Mouse (Mus musculus) granulocyte monocyte progenitor cell, adult 5-6 weeks (primary cell): ENCODE results near the gene Fgfr2. TPM values are rescaled to one million over a fixed set of nuclear protein-coding genes. Genes with fewer than 3 reads are reported as not detected.

Experiments used
- ATAC-seq: replicated peaks from 2 replicates; pipeline ENCODE4 v1.8.0; 2016; ENCODE audit warnings: mild to moderate bottlenecking, moderate TSS enrichment, inconsistent platforms; ENCODE audit not compliant: poor library complexity, severe bottlenecking
- total RNA-seq, 2 experiments: library from RNA; stranded (forward) in 1 of 2; stranded (reverse) in 1 of 2; fragments of 200-712, 200-1000 nt in 1 of 2; fragments of >200 nt in 1 of 2; fragmentation: Nextera tagmentation in 1 of 2; gene quantifications; 2 replicates each; pipeline ENCODE4 v1.2.3; 2014 to 2017

The Fgfr2 gene
- total RNA-seq, 2 experiments from 2014 or later: not detected

DNA sequence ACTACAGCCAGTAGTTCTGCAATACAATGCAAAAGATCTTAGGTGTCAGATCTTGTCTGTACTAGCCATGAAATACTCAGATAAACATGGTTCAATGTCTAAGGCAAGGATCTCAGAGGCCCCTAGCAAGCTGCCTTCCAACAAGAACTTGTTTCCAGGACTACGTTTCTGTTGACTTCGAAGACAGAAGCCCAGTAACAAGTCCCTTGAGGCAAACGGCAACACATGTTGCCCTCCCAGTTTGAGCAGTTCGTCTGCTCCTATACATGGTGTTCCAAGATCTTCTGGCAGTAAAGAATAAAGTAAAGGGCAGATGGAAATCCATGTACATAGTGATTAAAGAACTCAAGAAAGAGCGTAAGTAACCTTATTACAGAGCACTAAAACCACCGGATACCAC, 269.8 kb downstream of the Fgfr2 start:
- ATAC-seq: no peak

DNA sequence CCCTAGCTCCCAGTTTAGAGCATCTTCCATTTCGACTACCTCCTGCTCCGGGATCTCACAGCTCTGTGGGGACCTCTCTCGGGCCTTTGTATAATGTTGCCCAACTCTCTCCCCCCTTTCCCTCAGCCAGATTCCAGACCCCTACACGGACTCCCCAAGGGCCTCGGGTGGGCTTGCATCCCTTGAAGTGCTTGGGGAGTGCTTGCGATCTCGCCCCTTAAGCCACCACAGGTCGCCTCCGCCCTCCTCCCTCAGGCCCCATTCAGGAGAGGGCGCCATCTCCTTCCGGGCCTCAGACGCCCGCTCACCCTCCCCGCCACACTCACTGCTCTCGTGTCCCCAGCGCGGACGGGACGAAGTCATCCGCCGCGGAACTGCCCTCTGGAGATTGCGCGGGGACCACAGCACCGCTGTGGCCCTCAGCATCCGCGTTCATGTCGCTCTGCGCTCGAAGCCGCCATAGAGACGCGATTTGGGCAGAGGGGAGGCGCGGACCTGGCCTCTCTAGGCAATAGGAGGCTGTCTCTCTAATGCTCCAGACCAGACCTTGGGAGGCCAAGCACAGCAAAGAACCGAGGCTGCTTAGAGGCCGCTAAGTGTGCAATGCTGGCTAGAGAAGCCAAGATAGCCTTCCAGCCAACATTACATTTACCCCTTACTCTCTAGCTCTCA, 270.8 kb downstream of the Fgfr2 start, which contains the start of gene Eef1akmt2:
Eef1akmt2 (minus strand) TSS at position 501 of the 672 bp plus-strand sequence.
- ATAC-seq: peak; percentile 97

GRCm38 (mm10) chr7:132843152-132843551, 280.0 kb downstream of the Fgfr2 start:
- peak; percentile 76 for ATAC-seq

DNA sequence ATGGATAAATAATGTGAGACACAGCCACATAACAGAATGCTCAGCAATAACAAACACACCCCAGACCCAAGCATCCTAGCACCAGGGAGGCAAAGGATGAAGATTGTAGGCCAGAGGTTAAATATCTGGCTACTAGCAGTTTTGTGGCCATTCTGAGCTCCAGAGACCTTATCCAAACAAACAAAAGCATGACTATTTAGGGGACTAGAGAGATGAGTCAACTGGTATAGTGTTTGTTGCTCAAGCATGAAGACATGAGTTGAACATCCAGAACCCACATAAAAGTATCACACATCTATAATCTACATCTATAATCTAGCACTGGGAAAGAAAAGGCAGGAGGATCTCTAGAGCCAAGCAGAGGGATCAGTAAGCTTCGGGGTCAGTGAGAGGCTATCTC, 280.7 kb downstream of the Fgfr2 start:
- ATAC-seq: no peak

- no peak for ATAC-seq
These were observed 281.9 kb downstream of the Fgfr2 start for GRCm38 (mm10) chr7:132841287-132841686.

DNA sequence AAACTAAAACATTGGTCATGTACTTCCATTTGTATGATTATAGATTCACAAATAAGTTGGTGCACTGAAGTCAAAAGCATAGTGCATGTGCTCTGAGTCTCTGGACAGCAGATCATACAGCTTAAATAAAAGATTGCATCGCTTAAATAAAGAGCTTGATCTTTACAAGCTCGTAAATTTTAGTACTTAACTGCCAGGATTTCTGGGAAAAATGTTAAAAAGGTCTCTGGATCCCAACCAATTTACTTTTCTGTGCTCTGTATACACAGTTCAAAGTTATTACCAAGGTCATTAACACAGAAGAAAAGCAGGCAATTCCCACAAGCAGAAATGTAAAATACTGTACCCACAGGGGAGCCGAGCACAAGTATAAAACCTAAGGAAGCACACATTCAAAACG, 292.2 kb downstream of the Fgfr2 start:
- ATAC-seq: no peak

DNA sequence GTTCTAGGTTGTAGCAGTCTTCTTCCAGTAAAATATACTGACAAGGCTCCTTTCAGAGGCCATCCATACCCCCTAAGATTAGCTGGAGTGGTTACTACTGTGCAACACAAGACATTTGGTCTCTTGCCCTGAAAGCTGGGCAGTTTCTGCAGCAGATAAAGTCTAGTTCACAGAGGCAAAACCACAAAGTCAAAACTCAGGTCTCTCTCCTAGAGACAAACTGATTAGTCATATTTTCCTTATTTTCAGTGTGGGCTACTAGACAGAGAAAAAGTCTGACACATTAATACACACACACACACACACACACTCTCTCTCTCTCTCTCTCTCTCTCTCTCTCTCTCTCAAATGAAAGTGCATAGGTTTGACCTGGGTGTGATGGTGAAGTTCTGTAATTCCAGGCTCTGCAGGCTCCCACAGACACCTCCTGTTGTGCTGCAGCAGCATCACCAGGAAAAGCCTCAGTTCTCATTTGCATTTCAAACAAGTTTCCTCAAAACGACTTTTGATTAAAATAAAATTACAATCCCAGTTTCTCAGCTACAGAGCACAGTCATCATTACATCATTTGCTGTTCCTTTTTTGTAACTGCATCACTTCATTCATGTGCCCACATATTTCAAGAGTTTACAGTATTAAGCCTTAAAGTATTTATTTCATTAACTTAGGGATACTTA, 298.7 kb downstream of the Fgfr2 start:
- no peak for ATAC-seq

DNA sequence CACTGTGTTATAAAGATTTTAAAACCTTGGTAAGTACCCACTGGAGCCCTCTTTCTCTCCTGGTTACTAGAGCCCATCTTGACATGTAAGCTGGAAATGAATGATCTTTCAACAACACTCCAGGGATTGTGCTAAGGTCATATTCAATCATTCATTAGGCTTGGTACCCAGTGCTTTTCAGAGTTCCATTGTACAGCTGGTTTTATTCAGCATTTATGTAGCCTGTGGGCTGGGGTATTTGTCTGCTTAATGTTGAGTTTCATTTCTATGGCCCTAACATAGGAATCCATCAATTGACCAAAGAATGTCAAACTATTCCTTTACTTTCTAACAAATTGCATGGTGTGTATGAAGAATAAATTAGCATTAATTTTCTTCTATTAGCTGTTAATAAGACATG, 299.3 kb downstream of the Fgfr2 start:
- no peak for ATAC-seq

GRCm38 (mm10) chr7:132820692-132821091, 302.5 kb downstream of the Fgfr2 start:
- ATAC-seq: no peak

DNA sequence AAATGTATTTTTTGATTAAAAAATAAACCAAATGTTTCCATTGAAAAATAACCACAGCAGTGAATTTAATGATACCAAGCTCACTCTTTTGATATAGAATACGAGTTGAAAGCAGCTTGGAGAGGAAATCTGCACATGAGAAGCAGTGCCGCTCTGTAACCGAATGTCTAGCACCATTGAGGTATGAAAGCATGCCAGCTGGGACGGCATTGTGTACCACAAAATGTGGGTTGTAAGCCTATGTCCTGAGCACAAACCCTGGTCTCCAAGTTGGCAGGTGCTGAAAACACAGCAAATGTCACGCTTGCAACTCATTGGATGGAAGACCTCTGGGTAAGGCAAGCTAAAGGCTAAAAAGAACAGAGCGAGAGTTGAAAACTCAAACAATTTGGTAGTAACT, 306.1 kb downstream of the Fgfr2 start:
- ATAC-seq: no peak

DNA sequence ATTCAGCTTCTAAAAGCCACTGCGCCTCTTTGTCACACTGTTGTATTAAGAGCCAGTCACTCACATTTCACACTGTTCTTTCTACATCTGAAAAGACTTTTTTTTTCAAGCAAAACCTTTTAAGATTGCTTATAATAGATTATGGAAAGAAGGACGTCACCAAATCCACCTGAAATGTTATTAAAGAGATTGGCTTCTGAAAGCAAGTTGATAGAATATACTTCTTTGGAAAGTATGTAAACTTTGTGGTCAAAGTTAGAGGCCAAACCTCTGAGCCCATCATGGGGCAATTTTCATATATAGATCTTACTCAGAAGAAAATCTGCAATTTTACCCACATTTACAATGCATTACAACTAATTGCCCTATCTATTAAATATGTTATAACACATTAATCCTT, 306.6 kb downstream of the Fgfr2 start:
- no peak for ATAC-seq

DNA sequence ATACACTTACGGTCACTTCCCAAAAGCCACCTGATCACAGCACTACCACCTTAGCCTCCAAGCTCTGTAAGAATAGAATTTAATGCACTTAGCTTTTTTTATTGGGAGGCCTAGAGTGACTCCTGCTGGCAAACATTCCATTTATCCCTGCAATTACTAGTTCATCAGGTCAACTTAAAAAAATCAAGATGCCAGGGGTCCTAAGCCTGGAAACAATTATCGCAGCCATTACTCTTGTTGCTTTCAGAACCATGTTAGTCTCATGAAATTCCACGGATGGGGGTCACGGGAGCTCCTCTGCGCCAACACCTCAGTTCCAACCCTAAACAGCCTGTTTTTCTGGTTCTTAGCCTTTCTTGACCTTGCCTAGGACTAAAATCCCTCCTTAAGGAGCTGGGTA, 308.1 kb downstream of the Fgfr2 start:
- ATAC-seq: no peak

DNA sequence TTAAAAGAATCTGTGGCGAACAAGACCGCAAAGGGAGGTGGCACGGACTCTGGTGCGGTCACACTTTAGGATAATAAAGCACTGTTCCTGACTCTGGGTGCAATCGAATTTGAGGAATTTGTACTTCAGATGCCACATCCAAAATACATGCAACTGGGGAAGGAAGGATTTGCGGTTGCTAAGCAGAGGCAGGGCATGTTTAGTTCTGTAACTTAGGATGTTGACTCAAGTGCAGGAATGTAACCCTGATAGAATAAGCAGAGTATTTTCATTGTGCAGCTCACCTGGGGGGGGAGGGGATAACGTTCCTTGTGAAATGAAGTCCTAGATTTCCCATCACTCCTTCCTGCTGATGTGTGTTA, 309.1 kb downstream of the Fgfr2 start:
- ATAC-seq: no peak

GRCm38 (mm10) chr7:132813416-132814088, 309.6 kb downstream of the Fgfr2 start, which contains the start of gene Fam53b:
Fam53b (minus strand) TSS chr7:132813886.
- ATAC-seq: peak; percentile 45

- ATAC-seq: peak; percentile 46
These were observed 310.3 kb downstream of the Fgfr2 start for GRCm38 (mm10) chr7:132812619-132813415.

DNA sequence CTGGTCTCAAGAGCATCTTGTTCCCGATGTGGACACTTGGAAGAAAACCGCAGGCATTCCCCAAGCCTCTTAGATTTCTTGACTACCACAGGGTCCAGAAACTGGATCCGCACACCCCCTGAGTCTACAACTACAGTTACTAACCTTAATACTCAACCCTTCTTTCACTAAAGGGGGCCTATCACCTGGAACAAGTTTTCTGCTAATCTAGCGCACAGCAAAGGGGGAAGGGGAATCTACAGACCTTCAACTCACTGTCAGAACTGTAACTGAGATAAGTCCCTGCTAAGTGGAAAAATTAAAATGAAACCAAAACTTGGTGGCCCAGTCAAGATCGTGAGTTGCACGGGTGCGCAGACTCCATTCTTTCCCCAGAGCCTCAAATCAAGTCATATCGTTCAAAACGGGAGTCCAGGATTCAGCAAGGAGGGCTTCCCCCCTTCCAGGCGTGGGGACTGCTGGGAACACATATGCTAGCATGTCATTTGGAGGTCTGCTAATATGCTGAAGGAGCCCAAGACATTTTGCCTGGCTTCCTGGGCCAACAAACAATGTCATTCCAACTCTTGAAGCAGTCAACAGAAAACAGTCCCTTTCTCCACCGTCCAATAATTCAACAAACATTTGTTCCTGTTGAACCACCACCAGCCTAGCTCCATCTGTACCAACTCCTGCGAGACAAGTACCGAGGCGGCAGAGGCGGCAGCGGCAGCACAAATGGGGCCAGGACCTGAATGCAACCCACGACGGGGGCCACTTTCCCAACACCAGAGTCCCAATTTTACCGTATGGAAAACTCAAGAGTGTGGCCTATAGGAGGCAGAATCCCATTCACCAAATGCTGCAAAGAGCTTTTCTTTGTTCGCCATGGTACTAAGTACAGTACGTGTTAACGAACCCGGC, 311.2 kb downstream of the Fgfr2 start:
- ATAC-seq: no peak

GRCm38 (mm10) chr7:132810879-132811278, 312.3 kb downstream of the Fgfr2 start:
- peak; percentile 56 for ATAC-seq

DNA sequence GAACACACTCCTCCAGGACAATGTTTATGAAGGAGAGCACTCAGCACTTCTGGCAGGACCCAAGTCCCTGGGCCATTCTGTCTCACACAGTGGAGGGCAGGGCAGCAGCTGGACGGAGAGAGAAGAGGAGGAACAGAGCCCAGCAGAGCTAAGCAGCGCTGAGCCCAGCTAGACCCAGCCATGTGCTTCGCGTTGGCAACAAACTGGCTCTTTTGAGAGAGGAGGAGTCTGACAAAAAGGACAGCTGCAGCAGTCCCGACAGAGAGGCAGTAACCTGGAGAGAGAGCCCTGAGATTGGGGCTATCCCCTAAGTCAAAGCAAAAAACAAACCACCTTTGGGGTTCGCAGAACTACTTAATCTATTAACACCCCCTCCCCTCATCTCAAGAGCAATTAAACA, 312.8 kb downstream of the Fgfr2 start:
- no peak for ATAC-seq

GRCm38 (mm10) chr7:132809721-132810120, 313.4 kb downstream of the Fgfr2 start:
- ATAC-seq: no peak
